Mouse (Mus musculus) c-Kit-positive CD71-positive TER-119-positive erythroid progenitor cells, embryonic 14.5 days (primary cell): ENCODE data around the gene Synm.

Experiments used
- DNase-seq: peaks from one replicate; pipeline ENCODE4 v3.0.0-alpha.2; 2013; ENCODE audit warnings: low spot score

Synm gene

DNA sequence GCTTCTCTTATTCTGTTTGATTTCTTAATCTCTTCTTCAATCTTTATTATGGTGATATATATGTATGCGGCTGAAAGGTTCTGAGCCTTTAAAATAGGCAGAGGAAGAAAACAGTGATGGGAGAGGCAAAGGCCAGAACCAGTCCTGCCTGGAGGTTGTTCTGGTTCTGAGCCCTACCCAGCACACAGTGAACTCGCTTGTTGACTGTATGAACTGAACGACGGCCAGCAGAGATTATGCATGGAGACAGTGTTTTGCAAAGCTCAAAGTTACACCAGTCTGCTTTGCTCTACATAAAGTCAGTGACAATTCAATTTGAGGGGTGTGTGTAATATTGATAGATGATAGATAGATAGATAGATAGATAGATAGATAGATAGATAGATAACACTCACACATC, 60.2 kb downstream of the Synm start:
- no peak for DNase-seq

DNA sequence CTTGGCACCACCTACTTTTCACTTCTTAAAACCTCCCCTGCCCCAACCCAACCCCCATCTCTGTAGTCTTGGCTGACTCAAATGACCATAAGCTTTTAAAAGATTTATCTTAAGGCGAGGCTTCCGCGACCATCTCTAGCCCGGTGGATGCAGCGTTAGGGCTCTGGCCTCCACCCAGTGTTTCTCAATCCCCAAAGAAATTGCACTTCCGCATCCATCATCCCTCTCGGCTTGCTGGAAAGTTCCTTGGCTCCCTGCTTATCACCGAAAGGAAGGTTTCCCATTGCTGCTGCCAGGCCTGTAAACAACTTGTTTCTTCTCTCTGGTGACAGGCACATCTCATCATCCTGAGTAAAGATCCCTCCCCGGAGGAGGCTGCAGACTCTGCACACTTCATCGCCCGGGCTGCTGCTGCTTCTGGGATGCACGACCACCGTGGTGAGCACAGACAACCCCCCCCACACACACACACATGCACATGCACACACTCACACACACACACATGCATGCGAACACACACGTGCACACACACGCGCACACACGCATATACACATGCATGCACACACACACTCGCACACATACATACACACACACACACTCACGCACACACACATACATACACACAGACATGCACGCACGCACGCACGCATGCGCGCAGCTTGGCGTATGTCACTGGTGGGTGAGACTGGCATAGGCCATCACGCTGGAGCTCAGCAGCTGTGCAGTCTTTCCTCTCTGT, 61.5 kb downstream of the Synm start:
- DNase-seq: no peak

DNA sequence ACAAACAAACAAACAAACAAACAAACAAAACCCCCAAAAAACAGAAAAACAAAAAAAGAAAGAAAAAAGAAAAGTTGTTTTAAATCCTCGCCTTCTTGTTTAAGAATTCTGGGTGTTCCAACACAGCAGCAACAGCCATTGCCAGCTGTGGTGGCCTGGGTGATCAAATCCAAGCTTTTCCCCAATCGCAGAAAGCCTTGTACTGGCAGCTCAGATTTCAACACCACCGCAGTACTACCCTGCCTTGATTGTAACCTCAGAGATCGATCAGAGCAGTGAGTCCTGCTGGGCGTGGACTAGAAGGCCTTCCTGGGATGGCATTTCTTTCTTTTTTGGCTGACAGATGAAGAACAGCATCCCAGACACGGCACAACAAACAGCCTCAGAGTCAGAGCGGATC, 63.6 kb downstream of the Synm start:
- DNase-seq: no peak

DNA sequence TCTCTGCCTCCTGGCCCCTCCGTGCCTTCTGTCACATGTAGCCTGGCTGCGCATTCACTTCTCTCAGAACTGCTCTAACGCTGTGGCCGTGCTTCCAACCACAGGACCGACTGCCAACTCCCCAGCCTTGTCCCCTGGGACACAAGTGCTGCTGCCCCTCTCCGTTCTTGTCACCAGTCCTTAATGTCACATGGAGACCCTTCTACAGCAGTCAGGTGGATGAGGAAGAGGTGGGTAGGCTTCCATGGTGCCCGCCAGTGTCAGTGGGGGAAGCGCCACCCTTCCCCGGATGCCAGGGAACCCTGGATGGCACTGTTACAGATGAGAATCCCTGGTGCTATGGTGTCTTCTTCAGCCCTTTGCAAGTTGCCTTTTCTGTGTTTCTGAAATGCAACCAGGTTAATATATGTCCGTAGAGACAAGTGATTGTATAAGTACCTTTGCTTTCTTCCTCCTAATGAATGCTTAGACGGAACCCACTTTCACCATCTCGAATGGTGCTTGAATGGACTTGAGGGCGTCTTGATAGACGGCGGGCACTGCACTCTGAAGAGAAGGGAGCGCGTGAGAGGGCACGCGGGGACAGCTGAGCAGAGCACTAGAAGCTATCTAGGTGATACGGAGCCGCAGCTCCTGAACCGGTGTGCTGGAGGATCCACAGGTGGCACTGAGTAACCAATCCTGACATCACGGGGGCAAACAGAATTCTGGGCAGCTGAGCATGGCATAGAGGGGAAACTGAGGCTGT, 66.6 kb downstream of the Synm start:
- no peak for DNase-seq

DNA sequence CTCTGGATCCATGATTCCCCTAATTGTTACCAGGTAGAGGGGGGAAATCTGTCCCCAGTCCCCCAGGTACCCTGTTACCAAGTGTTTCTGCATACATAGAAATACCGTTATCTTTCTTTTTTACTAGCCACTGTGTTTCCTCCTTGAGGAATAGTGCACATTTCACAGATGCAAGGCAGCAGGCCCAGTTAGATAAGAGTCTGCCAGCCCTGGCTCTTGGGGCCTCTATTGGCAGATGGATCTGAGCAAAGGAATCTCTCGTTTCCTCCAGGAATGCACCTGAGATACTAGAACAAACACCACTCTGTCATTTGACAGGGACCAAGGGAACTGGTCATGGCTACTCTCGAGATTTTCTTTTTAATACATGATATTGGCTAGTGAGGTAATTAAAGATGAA, 67.4 kb downstream of the Synm start:
- no peak for DNase-seq

DNA sequence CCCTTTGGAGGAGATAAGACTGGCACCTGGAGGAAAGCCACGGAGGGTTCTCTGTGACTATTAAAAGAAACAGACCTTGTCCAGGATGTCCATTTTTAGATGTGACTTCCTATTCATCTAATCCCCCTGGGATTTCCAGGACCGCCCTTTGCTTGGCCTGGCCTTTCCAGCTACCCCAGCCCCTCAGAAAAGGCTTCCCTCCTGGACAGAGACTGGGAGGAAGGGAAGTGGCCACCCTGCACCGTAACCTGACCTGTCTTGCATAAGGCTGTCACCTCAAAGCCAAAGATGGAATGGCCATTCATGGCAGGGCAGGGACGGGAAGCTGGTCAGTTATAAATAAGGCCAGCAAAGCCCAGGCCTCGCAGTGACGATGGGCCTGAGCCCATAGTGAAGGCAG, 68.5 kb downstream of the Synm start:
- no peak for DNase-seq

DNA sequence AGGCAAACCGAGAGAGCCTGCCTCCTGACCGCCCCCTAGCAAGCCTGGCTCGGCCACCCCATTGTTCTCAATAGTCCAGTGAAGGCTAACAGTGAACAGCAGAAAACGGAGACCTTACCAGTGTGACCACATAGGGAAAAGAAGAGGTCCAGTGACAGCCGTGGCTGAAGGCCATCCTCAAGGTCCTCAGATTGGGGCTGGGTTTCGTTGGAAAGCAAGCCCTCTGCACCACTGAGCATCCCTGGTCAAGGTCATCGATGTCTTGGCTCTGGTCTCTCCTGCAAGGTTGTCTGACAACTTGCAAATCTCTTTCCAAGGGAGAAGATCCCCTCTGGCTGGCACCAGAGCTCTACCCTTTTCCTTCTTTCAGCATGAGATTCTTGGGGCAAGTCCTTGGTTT, 69.7 kb downstream of the Synm start:
- DNase-seq: no peak

DNA sequence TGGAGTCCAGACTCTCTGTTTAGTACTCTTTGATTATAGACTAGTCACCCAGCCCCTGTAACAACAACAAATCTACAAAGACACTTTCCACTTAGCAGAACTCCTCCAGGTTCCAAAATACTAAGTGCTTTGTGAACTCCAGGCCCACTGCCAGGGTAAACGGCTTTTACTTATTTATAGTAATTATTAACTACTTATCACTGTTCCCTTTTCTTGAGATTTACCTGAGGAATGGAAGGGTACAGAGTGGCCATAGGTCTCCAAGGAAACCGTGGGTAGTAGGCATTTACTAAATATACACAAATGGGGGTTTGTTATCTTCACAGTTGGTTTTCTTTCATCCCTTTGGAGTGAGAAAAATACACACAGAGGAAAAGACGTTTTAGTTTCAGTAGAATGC, 71.3 kb downstream of the Synm start:
- no peak for DNase-seq

DNA sequence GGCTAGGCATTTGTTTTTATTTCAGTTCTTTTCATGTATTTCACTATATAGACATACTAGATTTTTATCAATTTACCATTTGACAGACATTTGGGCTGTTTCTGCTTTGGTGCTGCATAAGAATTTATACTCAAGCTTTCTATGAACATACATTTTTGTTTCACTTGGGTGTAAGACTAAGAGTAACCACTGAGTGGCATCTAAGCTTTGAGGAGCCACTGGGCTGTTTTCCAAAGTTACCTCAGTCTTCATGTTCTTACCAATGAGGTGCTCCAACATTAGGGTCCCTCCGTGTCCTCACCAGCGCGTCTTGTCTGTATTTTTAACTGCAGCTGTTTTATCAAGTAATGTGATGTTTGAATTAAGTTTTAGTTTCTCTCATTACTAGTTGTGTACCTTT, 73.0 kb downstream of the Synm start:
- DNase-seq: no peak

DNA sequence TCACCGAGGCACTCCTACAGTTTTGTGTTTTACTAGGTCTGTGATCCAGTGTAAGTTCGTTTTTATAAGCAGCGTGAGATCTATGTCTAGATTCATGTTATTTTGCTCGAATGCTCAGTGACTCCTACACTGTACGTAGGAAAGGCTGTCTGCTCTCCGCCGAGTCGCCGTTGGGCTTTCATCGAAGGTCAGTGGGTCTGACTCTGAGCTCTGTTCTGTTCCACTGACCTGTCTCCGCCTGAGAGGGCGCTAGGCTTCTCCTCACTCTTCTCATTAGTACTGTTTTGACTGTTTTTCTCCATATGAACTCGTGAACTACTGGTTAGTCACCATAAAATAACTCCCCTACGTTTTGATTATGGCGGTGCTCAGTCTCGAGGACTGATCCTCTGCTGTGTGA, 76.5 kb downstream of the Synm start:
- no peak for DNase-seq

DNA sequence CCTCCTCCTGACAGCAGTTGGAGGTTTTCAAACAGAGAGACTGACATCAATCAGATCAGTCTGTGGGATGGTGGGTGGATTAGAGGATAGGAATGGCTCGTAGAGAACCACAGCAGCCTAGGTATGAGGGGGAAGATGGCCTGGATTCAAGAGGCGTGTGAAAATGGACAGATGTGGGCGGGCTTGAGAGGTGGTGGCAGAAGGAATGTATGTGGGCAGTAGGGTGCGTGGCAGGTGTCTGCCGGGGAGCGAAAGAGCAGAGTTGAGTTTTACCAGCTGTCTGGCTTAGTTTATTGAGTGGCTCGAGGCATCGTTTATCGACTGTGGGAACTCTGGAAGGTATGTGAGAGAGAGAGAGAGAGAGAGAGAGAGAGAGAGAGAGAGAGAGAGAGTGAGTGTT, 78.5 kb downstream of the Synm start:
- no peak for DNase-seq
